Comparison of ENCODE assay signal across 24 mouse cellular contexts in genomic region chr12:83372290-83372689, GRCm38 (mm10).
DNase-seq lines count a peak whose midpoint lies in the region; TF ChIP-seq lines count a peak whose summit lies in the region.
"Had no signal": no experiment of that assay in that cellular context is flagged by ENCODE, and none has a peak within 500 bp of the region (broad histone marks: within the 10 kb centered on the region; RNA-seq: fewer than 3 reads in every experiment).

No protein-coding gene starts in this region.

- H3K27ac ChIP-seq in layer of hippocampus, adult 2 months, result peak overlapping the region; percentile 15; the same call in 1 of the 2 replicates
- H3K27ac ChIP-seq: embryonic facial prominence, embryonic 10.5 days; embryonic facial prominence, embryonic 13.5 days; forebrain, embryonic 13.5 days; gastrocnemius, adult 2 months; heart, embryonic 15.5 days; hindbrain, embryonic 14.5 days; hindbrain, postnatal 0 days had no signal

- TF ChIP-seq CTCF in layer of hippocampus, adult 2 months (conservative IDR thresholded peaks at IDR 0.05), result no peak

- no peak for DNase-seq in layer of hippocampus, adult 2 months (ENCODE audit: low spot score in 2 of 2)
- no peak for DNase-seq in layer of hippocampus, adult 18-20 months (ENCODE audit: low spot score in 2 of 2)
- peak; percentile 33 to 57 for DNase-seq in right cerebral cortex, postnatal 10 days (ENCODE audit: low spot score in 2 of 2)
- DNase-seq in right cerebral cortex, postnatal 14 days, result no peak
- peak; percentile 40 for DNase-seq in brain, embryonic 18.5 days (ENCODE audit: low read depth, low spot score)
- DNase-seq in embryo, embryonic 9.5 days (ENCODE audit: extremely low spot score), result no peak
- DNase-seq: adrenal gland, adult 8-10 months; adrenal gland, postnatal 25 days; cerebellum, adult 11 months; cerebellum, adult 2 months; cerebellum, adult 9-11 months; cerebellum, postnatal 25 days; gastrocnemius, adult 2 months; gastrocnemius, postnatal 14 days; heart, postnatal 14 days; heart, postnatal 4 days had no signal

- no peak overlapping the region for H3K4me3 ChIP-seq in layer of hippocampus, adult 2 months
- H3K4me3 ChIP-seq: embryonic facial prominence, embryonic 10.5 days; embryonic facial prominence, embryonic 13.5 days; erythroblast, embryonic 14.5 days; forebrain, embryonic 13.5 days; gastrocnemius, adult 2 months; heart, embryonic 12.5 days; heart, embryonic 15.5 days had no signal

Comparison
In these comparisons a context has a peak if more than half of its experiments do, and no peak if none do; other contexts are left out.
1. DNase-seq: peak in right cerebral cortex, postnatal 10 days (2 of 2) and brain, embryonic 18.5 days (single experiment); none in layer of hippocampus, adult 2 months (0 of 2), layer of hippocampus, adult 18-20 months (0 of 2), right cerebral cortex, postnatal 14 days (single experiment) and embryo, embryonic 9.5 days (single experiment).